Mouse (Mus musculus) adrenal gland, postnatal 4 days (tissue): ENCODE data around the gene Ptgis. TPM values are rescaled to one million over a fixed set of nuclear protein-coding genes. Genes with fewer than 3 reads are reported as not detected.

Experiments used
- DNase-seq, 2 experiments: peaks; one replicate each; pipeline ENCODE4 v3.0.0; 2021 to 2022; ENCODE audit warnings: low spot score in 2 of 2, mixed read lengths in 2 of 2
- total RNA-seq, 2 experiments: library from RNA; stranded (reverse); gene quantifications; 2 replicates each; pipeline ENCODE4 v1.2.3; 2021

Ptgis gene
- total RNA-seq, 2 experiments from 2014 or later: 21.5 to 22.3 TPM

DNA sequence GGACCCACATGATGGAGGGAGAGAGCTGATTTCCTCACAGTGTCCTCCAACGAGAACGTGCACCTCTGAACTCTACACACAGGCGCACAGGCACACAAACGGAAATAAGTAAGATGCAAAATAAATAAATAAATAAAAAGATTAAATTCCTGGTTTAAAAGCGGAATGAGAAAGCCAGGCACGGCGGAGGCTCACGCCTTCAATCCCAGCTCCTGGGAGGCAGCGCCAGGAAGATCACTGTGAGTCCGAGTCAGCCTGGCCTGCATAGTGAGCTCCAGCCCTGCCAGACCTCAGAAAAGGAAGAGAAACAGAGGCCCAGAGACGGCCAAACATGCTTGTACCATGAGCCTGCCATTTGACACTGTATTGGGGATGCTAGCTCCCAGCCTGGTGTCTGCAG is 23.5 kb upstream of the Ptgis start:
- no peak for DNase-seq

DNA sequence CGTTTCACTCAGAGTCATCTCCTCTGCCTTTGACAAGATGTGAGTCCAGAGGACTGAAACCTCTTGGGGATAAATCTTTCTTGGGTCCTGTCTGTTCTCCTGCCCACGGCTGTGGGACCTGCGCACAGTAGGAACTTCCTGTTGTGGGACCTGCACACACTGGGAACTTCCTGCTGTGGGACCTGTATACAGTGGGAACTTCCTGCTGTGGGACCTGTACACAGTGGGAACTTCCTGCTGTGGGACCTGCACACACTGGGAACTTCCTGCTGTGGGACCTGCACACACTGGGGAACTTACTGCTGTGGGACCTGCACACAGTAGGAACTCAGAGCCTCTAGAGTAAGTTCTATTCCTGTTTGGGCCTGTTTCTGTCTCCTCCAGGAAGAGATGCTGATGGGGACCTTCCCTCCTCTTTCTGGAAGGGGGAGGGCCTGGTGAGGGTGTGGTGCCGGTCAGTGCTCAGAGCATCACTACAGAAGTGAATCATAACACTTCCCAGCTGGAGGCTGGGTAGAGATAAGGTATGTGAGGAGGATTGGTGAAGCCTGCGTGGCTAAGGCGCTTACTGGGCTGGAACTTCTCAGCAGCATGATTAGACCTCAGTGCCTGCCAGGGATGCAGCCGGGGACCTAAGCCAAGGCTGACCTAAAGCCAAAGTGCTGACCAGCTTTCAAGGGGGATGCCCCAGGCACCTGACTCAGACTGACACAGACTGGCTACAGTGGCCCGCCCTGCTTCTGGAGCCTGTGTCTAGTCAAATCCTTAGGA is 22.8 kb upstream of the Ptgis start:
- DNase-seq: no peak

DNA sequence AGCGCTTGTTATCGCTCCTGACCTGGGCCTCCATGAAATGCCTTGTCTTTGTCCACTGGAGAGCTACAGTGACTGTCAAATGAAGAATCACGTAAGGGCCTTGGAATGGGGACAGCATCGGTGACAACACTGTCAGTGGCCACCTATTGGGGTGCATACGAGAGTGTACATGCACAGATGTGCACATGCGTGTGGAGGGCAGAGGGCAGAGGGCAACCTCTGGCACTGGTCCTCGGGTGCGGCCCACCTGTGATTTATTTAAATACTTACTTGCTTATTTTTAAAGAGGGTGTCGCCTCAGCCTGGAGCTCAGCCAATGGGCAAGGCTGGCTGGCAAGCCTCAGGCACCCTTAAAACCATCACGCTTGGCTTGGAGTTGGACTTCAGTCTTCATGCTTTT is 22.0 kb upstream of the Ptgis start:
- DNase-seq: no peak

DNA sequence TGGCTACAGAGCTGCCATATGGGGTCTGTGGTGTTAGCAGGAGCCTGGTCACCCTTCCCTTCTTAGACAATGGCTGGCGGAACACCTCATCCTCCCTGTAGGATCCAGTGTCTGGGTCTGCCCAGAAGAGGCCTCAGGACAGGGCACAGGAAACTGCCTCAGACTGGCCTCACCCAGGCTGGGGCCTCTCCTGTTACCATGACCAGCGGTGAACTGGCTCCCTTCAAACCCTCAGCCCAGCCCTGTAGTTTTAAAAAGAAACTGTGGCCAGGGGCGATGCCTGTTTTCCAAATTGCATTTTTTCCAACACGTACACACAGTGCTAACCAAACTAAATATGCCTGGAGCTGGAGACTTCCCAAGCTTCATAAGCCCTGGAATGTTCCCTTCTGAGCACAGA is 20.7 kb upstream of the Ptgis start:
- no peak for DNase-seq

DNA sequence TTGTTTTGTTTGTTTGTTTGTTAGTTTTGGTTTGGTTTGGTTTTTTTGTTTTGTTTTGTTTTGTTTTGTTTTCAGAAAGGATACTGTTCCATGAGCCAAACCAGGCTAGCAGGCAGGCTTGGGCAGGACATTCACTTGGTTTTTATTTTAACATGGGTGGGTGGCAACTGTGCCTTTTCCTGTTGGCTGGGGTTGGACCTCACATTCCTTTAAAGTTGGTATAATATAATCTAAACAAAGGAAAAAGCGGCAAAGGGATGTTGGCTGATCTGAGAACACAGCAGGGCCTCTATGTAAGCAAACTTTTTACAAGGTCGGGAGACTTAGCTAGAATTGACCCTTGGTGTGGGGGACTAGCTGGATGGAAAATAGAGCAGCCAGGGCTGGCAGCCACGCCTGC is 17.4 kb upstream of the Ptgis start:
- no peak for DNase-seq

DNA sequence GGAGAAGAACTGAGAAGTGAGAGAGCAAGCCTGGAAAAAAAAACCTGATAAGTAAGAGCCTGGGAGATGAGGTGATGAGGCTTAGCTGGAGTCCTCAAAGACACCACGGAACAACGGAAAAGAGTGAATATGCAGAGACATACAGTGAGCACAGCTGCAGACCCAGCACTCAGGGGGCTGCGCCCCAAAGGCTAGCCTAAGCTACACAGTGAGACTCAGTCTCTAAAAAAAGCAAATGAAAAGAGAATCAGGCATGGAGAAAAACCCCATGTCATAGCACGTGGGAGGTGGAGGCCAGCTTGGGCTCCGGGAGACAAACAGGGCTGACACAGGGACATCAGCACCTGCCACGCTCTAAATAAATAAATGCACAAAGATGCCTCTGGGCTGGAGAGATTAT is 14.4 kb upstream of the Ptgis start:
- DNase-seq: no peak

DNA sequence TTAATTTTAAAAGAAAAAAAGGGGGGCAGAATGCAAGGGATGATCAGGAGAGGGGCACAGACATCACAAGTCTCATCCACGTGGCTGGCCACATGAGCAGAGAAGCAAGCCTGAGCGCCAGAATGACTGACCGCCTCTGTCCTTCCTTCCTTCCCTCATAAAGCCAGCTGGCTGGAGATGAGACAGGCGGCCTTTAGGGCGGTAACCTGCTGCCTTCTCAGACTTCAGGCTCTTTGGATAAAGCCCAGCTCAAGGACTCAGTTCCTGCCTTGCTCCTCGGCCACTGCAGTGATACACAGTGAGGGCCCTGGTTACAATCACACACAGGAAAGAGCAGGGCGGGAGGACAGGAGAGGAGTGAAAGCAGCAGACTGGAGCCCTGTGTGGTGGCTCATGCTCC is 13.8 kb upstream of the Ptgis start:
- peak in 1 of 2 experiments; percentile 45 for DNase-seq

DNA sequence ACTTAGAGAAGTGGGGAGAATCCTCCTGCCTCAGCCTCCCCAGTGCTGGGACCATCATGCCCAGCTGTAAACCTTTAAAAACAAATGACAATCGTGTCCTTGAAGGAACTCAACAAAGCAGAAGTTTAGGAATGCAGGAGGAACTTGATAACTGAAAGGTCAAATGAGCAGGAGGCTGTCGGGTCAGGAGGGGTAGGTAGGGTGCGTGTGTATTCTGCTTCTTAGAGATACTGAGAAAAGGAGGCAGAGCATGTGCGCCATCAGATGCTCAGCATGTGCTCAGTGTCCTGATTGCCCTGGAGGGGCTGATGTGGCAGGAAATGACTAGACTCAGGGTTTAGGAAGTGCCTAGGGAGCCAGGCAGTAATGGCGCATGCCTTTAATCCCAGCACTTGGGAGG is 13.1 kb upstream of the Ptgis start:
- DNase-seq: no peak

DNA sequence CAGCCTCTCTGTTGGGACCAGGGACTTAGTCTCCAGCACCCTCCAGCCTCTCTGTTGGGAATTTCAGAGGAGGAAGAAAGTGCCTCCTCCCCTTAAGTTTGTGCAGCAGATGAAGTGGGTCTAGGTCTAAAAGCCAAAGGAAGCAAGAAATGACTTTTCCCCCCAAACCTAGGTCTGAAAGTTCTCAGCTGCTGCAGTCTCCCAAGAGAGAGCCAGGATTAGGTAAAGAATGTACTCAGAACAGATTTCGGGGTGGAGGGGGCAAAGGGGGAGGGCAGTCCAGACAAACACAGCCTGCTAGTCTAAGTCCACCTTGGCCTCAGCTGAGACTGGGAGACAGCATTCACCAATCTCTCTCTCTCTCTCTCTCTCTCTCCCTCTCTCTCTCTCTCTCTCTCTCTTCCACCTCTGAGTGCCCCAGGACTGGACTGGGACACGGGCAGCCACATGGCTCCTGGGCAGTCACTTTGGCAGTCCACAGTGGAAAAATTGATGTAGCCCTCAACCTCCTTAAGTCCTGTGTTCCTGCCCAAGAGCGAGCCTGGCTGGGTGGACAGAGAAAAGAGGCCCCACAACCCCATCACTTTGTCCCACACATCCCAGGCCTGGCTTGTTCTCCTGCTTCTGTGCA is 11.8 kb upstream of the Ptgis start:
- no peak for DNase-seq

DNA sequence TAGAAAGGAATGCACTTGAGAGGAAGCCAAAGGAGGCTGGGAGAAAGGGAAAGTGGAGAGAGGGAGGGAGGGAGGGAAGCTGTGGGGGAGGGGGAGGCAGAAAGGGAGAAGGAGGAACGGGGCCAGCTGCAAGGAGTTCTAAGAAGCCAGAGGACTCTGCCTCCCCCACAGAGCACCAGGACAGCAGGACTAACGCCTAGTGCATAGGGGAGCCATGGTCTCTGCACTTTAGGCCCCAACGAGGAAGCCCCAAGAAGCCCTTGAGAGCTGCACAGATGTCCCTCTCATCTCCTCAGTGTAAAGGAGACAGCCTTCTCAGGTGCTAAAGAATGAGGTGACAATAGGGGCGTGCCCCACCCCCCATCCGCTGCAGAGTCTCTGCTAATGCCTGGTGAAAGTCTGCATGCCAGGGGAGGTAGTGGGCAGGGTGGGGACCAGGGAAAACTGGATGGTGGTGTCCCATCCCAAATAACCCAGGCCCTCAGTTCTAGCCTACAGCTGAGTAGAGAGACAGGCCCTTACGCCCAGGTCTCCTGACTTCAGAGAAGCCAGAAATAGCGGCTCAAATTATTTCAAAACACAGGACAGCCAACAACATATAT is 10.4 kb upstream of the Ptgis start:
- no peak for DNase-seq

DNA sequence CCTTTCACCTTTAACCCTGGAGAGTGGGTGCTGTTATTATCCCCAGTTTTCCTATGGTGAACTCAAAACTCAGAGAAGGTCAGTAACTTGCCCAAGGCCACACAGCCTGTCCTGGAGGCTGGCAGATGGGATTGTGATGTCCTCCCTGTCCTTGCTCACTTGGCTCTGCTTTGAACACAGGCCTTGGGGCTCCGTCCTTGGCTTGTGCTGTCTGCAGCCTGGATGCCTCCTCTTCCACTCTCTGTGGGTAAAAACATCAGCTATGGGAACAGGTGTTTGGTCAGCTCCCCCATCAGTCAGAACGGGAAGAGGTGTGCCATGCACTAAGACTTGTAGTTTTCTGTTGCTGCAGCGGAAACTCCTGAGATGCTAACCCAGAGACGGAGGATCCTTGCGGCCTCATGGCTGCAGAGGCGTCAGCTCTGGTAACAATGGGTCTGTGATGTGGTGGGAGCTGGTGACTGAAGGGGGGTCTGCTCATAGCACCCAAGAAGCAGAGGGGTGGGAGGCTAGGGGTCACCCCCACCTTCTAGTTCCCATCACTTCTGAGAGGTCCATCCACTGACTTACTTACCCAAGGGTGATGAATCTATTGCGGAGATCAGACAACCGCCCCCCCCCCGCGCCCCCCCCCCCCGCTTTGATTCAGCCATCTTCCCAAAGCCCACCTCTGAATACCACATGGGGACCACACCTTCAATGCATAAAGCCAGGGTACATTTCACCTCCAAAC is 9.8 kb upstream of the Ptgis start:
- peak in 1 of 2 experiments; percentile 33 for DNase-seq

DNA sequence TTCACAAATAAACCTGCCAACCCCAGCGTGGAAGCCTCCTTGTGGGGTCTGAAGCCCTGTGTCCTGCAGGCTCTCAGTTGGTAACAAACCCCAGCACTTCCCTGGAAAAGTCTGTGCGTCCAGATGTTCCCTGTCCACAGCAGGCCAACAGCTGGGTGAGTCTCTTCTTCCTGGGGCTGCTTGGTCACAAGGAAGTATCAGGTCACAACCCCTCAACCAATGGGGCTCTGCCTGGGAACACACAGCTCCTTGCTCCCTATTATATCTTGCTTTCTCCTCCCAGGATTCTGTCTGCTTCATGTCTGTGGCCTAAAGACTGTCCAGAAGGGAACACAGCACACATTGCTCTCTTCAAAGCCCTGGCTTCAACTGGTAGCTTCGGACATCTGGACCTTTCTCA is 9.2 kb upstream of the Ptgis start:
- DNase-seq: no peak

DNA sequence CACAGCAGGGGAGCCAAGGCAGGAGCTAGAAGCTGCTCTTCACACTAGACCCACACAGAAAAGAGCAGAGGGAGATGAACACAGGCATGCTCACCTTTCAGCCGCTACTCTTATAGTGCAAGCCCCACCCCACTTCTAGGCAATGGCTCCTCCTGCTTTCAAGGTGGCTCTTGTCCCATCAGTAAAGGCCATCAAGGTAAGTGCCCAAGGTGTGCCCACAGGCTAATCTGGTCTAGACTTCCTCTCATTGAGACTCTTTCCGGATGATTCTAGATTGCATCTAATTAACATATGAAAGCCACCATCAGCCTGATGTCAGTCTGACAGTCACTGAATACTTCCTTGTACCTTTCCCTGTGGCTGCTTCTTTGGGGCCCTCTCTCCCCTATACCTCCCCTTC is 7.4 kb upstream of the Ptgis start:
- DNase-seq: no peak

DNA sequence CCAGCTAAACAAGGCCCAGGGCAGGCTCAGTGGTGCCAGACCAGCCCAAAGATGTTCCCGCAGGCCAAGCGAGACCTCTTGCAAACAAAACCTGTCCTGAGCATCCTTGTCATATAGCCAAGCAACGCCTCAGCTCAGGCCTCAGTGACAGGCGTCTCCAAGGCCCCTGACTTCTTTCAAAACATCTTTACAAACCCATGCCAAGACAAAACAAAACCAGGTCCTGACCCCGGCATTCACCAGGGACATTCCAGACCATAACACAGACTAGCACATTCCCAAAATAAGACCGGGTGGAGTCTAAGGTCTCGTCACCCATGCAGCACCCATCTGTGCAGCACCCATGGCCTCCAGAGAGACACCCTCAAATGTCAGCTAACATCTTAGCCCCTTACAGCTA is 6.3 kb upstream of the Ptgis start:
- no peak for DNase-seq

DNA sequence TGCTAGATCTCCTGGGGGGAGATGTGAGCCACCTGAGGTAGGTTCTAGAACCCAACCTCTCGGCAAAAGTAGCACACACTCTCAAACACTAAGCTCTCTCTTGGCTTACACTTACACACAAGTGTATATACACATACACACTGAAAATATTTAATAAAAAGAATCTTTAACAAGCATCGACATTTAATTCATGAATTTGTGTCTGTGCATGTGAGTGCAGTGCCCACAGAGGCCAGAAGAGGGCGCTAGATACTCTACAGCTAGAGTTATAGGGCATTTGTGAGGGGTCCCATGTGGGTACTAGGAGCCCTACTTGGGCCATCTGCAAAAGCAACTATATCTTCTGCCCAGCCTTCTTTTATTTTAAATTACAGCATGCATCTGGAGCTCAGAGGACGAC is 4.5 kb upstream of the Ptgis start:
- DNase-seq: no peak

DNA sequence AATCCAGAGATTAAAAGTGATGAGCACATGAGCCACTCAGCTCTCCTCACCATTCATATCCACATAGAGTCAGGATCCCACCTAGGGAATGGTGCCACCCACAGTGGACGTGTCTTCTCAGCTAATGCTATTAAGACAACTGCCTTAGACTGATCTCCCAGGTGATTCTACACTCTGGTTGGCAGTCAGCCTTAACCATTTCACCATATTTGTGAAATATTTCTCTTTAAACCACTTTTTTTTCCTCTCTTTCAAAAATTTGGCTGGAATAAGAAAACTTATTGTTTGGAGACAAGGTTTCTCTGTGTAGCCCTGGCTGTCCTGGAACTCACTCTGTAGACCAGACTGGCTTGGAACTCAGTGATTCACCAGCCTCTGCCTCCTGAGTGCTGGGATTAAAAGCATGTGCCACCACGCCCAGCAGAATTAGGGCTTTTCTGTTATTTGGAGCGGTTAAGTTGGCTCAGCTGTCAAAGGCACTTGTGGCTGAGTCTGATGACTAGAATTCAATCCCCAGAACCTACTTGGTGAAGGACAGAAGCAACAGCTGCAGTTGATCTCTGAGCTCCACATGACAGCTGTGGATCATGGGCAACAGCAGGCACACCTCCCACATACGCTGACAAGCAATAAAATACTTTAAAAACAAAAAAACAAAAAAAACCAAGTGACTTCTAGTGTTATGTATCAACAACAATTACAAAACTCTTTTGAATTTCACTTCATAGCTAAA is 3.6 kb upstream of the Ptgis start:
- DNase-seq: no peak

DNA sequence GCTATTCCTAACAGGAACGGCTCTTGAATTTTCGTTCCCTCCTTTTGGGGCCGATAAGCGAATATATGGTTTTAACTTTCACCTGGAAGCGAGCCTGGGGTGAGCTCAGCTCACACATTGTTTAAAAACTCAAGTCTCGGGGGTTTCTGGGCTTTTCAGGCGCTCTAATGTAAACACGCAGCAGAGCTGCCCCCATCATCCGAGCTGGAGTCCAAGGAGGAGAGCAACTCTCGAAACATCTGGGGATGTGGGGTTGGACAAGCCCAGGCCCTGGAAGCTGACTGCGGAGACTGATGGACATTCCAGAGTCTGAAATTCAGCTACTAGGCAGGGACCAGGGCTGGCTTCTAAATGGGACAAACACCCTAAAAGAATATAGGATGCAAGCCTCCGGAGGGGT is 1.1 kb downstream of the Ptgis start:
- DNase-seq: no peak

DNA sequence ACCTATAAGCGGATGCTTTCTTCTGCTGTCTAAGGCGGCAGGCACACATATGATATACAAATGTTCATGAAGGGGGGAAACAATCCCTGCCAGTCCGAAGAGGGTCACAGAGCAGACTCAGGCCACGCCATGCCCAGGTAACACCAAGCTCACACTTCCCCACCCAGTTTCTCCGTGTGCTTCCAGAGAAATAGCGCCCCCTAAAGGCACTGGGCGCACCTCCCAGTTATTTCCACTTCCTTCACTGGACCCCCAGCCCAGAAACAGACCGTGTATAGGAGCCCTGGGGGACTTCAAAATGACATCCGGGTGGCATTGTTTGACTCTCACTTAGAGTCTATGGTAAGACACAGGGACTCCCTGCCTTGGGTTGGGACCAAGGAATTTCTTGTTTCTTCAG is 3.2 kb downstream of the Ptgis start:
- DNase-seq: no peak

DNA sequence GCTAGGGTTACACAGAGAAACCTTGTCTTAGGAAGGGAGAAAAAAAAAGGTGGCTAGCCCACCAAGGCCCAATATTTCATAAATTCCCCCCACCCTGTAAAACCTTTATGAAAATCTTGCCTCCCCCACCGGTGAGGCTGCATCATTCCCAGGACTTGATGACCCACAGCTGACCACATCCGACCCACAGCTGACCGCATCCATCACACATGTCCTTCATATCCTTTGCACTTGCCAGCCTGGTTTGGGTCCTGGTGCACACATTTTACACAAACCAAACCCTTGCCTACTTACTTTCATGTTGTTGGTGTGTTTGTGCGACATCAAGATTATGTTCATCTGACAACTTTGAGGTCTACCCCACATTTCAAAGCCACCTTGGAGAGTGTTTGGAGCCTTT is 4.2 kb downstream of the Ptgis start:
- no peak for DNase-seq

DNA sequence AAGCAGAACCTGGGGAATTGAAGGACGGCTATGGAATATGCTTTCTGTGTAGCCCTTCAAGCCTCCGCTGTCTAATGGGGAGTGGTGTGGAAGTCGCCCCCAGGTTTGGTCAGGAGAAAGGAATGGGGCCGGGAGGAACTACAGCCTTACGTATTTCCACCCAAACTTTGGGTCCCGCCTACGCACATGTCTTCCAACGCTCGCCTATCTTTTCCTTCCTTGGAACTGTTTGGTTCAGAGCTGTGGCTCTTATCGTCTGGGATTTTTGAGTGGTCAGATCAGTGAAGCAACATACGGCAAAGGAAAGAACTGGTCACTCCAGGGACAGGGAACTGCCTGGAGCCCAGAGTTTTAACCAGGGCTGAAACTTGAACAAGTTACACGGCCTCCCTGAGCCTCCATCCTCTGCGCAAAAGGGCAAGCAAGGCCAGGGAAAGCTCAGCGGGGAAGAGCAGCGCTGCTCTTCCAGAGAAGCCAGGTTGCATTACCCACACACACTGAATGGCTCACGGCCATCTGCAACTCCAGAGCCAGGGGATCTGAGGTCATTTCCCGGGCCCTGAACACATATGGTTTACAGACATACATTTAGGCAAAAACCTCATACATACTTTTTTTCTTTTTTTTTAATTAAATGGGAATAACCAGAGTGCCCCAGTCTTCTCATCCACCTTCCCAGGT is 4.9 kb downstream of the Ptgis start:
- DNase-seq: no peak

DNA sequence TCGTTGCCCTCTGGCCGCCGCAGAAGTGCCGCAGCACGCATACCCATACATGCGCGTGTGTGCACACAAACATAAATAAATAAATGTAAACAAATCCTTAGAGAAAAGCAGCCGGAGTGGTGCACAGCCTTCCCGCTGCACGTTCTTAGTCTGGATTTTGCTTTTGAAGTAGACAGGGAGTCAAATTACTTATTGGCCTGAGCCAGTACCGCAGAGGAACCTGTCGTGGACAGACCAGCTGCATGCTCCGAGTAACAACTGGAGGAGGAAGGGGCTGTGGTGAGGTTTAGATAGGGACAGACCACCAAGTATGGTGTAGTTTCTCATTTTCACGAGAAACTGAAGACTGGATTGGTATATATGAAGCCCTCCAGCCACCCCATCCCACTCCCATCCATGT is 6.6 kb downstream of the Ptgis start:
- no peak for DNase-seq
